In genomic region chr16:9469394-9469793, GRCm38 (mm10) we compare ENCODE assay signal across 11 mouse cellular contexts.
DNase-seq lines count a peak whose midpoint lies in the region; ATAC-seq and TF ChIP-seq lines count a peak whose summit lies in the region.
"Had no signal": no experiment of that assay in that cellular context is flagged by ENCODE, and none has a peak within 500 bp of the region (broad histone marks: within the 10 kb centered on the region; RNA-seq: fewer than 3 reads in every experiment).

No protein-coding gene starts in this region.

- no peaks in the 10 kb centered on the region for H3K27me3 ChIP-seq in forebrain, embryonic 14.5 days (replicated peaks; ENCODE audit: control insufficient read depth, insufficient read depth, low read length)
- no peaks in the 10 kb centered on the region for H3K27me3 ChIP-seq in forebrain, embryonic 13.5 days
- no peaks in the 10 kb centered on the region for H3K27me3 ChIP-seq in liver, embryonic 14.5 days (ENCODE audit: control insufficient read depth, insufficient read depth, low read length)
- no peaks in the 10 kb centered on the region for H3K27me3 ChIP-seq in liver, embryonic 12.5 days (replicated peaks)
- H3K27me3 ChIP-seq: embryonic facial prominence, embryonic 15.5 days had no signal

- no peak overlapping the region for H3K9ac ChIP-seq in forebrain, embryonic 14.5 days (ENCODE audit: low read length)
- H3K9ac ChIP-seq in forebrain, embryonic 13.5 days, result no peak overlapping the region
- no peak overlapping the region for H3K9ac ChIP-seq in liver, embryonic 14.5 days (replicated peaks)
- H3K9ac ChIP-seq in liver, embryonic 12.5 days, result no peak overlapping the region
- H3K9ac ChIP-seq: embryonic facial prominence, embryonic 15.5 days; hindbrain, embryonic 12.5 days had no signal

- H3K27ac ChIP-seq in forebrain, embryonic 14.5 days (ENCODE audit: low read depth, low read length), result no peak overlapping the region
- H3K27ac ChIP-seq in forebrain, embryonic 13.5 days, result no peak overlapping the region
- H3K27ac ChIP-seq in liver, embryonic 14.5 days, result no peak overlapping the region
- no peak overlapping the region for H3K27ac ChIP-seq in liver, embryonic 12.5 days
- H3K27ac ChIP-seq: embryonic facial prominence, embryonic 15.5 days; hindbrain, embryonic 12.5 days had no signal

- DNase-seq in forebrain, embryonic 14.5 days (ENCODE audit: low spot score), result peak; percentile 42
- no peak for DNase-seq in liver, embryonic 14.5 days (ENCODE audit: low read depth in 3 of 3, low spot score in 3 of 3)
- peak; percentile 49 for DNase-seq in R1 (ENCODE audit: low read depth, low spot score)
- DNase-seq in embryo, embryonic 11 days, result peak; percentile 34
- no peak for DNase-seq in adrenal gland, postnatal 10 days
- no peak for DNase-seq in thymus, postnatal 4 days
- DNase-seq: kidney, postnatal 10 days had no signal

- no peaks in the 10 kb centered on the region for H3K36me3 ChIP-seq in forebrain, embryonic 14.5 days (ENCODE audit: control insufficient read depth, insufficient read depth, low read length)
- H3K36me3 ChIP-seq in forebrain, embryonic 13.5 days (ENCODE audit: poor library complexity, severe bottlenecking), result no peaks in the 10 kb centered on the region
- no peaks in the 10 kb centered on the region for H3K36me3 ChIP-seq in liver, embryonic 14.5 days (replicated peaks; ENCODE audit: control insufficient read depth, insufficient read depth, low read depth)
- H3K36me3 ChIP-seq in liver, embryonic 12.5 days, result no peaks in the 10 kb centered on the region
- H3K36me3 ChIP-seq: embryonic facial prominence, embryonic 15.5 days; hindbrain, embryonic 12.5 days had no signal

- peak; percentile 24; the same call in 1 of the 2 replicates for TF ChIP-seq CTCF in liver, embryonic 14.5 days (IDR thresholded peaks at IDR 0.05; ENCODE audit: low read depth)

- H3K4me3 ChIP-seq in forebrain, embryonic 14.5 days (ENCODE audit: low read depth, low read length), result no peak overlapping the region
- no peak overlapping the region for H3K4me3 ChIP-seq in forebrain, embryonic 13.5 days
- H3K4me3 ChIP-seq in liver, embryonic 14.5 days (ENCODE audit: insufficient read depth in 1 of 2, low read depth in 2 of 2, low read length in 2 of 2), result no peak overlapping the region
- H3K4me3 ChIP-seq in liver, embryonic 12.5 days, result no peak overlapping the region
- H3K4me3 ChIP-seq: embryonic facial prominence, embryonic 15.5 days; hindbrain, embryonic 12.5 days had no signal

- no peak overlapping the region for H3K4me2 ChIP-seq in forebrain, embryonic 14.5 days (ENCODE audit: low read length)
- H3K4me2 ChIP-seq in forebrain, embryonic 13.5 days, result no peak overlapping the region
- no peak overlapping the region for H3K4me2 ChIP-seq in liver, embryonic 14.5 days (ENCODE audit: low read depth)
- H3K4me2 ChIP-seq in liver, embryonic 12.5 days, result no peak overlapping the region
- H3K4me2 ChIP-seq: embryonic facial prominence, embryonic 15.5 days; hindbrain, embryonic 12.5 days had no signal

- no peak for ATAC-seq in forebrain, embryonic 14.5 days
- ATAC-seq in forebrain, embryonic 13.5 days, result no peak
- no peak for ATAC-seq in liver, embryonic 14.5 days (ENCODE audit: insufficient read depth)
- ATAC-seq in liver, embryonic 12.5 days, result no peak

- TF ChIP-seq EP300 in liver, embryonic 14.5 days (IDR thresholded peaks at IDR 0.05; ENCODE audit: low read depth), result no peak

- WGBS in forebrain, embryonic 14.5 days, result 65% methylated on average over 4 of the region's 4 CpGs
- 65% methylated on average over 4 of the region's 4 CpGs for WGBS in forebrain, embryonic 13.5 days
- WGBS in liver, embryonic 14.5 days (ENCODE audit: insufficient replicate concordance), result 49% methylated on average over 4 of the region's 4 CpGs
- WGBS in liver, embryonic 12.5 days (ENCODE audit: insufficient replicate concordance), result 45% methylated on average over 4 of the region's 4 CpGs

- H3K4me1 ChIP-seq in forebrain, embryonic 14.5 days (ENCODE audit: control insufficient read depth, insufficient read depth, low read length), result no peaks in the 10 kb centered on the region
- H3K4me1 ChIP-seq in forebrain, embryonic 13.5 days, result no peaks in the 10 kb centered on the region
- no peaks in the 10 kb centered on the region for H3K4me1 ChIP-seq in liver, embryonic 14.5 days (replicated peaks; ENCODE audit: control insufficient read depth in 2 of 2, insufficient read depth in 2 of 2, low read length in 1 of 2)
- H3K4me1 ChIP-seq in liver, embryonic 12.5 days, result no peaks in the 10 kb centered on the region
- H3K4me1 ChIP-seq: embryonic facial prominence, embryonic 15.5 days; hindbrain, embryonic 12.5 days had no signal

- no peaks in the 10 kb centered on the region for H3K9me3 ChIP-seq in forebrain, embryonic 14.5 days (replicated peaks; ENCODE audit: control insufficient read depth, low read length)
- H3K9me3 ChIP-seq in forebrain, embryonic 13.5 days (replicated peaks), result no peaks in the 10 kb centered on the region
- no peaks in the 10 kb centered on the region for H3K9me3 ChIP-seq in liver, embryonic 14.5 days (ENCODE audit: control insufficient read depth, low read length)
- H3K9me3 ChIP-seq in liver, embryonic 12.5 days (replicated peaks), result no peaks in the 10 kb centered on the region
- H3K9me3 ChIP-seq: embryonic facial prominence, embryonic 15.5 days; hindbrain, embryonic 12.5 days had no signal

Comparison
In these comparisons a context has a peak if more than half of its experiments do, and no peak if none do; other contexts are left out.
1. DNase-seq: peak in forebrain, embryonic 14.5 days (single experiment), R1 (single experiment) and embryo, embryonic 11 days (single experiment); none in liver, embryonic 14.5 days (0 of 3), adrenal gland, postnatal 10 days (single experiment) and thymus, postnatal 4 days (single experiment).